Mouse (Mus musculus): ENCODE data around the gene Sept5. TPM values are rescaled to one million over a fixed set of nuclear protein-coding genes. Genes with fewer than 3 reads are reported as not detected.
A peak's percentile ranks its signal among the peaks of the same experiment; 100 is the strongest.

The Sept5 gene
- total and polyA plus RNA-seq, 2 experiments from 2014 or later, result 195 to 286 TPM

DNA sequence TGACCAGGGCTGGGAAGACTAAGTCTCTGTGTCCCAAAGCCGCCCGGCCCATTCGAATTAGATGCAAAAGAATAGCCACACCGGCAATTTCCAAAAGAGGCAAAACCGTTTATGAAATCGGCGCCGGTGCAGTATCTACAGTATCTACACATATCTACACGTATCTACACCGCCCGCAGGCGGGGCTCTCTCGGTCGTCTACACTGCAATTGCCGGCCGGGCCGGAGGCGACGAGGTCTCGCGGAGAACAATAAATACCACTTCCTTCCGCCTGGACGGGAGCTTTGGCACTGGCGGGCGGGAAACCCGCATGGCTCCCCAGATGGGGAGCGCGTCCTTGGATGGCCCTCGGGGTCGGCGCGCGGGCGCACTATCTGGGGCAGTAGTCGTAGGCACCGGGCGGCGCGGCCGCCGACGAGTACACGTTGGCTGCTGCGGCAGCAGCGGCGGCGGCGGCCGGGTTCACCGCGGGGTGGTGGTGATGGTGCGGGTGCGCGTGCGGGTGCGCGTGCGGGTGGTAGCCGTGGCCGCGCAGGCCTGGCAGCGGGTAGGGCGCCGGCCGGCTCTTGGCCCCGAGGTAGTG, 48.0 kb downstream of the Sept5 start:
- peak overlapping the region; percentile 32 for H3K4me3 ChIP-seq (ENCODE audit: low read length)
- H3K27me3 ChIP-seq (ENCODE audit: insufficient read depth, low read length), result peaks cover 74% of the 10 kb centered on the region
- ATAC-seq (0 out of 2 replicates have a peak, but pooled peaks have one; percentile 22), DNase-seq (ENCODE audit: low spot score) (peak; percentile 34)
- WGBS, result under 1% methylated on average over 59 of the region's 66 CpGs
- peak overlapping the region; percentile 44 for H3K4me2 ChIP-seq (ENCODE audit: low read depth, low read length)
- no peak for TF ChIP-seq CTCF (IDR thresholded peaks at IDR 0.05; ENCODE audit: low read depth)
- no peaks in the 10 kb centered on the region for H3K9me3 ChIP-seq (ENCODE audit: low read length)
- no peaks in the 10 kb centered on the region for H3K4me1 ChIP-seq (ENCODE audit: insufficient read depth, low read length)
- no peak overlapping the region for H3K9ac ChIP-seq (replicated peaks; ENCODE audit: low read length)
- H3K36me3 ChIP-seq (ENCODE audit: insufficient read depth, low read length), result no peaks in the 10 kb centered on the region
- H3K27ac ChIP-seq, result no peak overlapping the region

DNA sequence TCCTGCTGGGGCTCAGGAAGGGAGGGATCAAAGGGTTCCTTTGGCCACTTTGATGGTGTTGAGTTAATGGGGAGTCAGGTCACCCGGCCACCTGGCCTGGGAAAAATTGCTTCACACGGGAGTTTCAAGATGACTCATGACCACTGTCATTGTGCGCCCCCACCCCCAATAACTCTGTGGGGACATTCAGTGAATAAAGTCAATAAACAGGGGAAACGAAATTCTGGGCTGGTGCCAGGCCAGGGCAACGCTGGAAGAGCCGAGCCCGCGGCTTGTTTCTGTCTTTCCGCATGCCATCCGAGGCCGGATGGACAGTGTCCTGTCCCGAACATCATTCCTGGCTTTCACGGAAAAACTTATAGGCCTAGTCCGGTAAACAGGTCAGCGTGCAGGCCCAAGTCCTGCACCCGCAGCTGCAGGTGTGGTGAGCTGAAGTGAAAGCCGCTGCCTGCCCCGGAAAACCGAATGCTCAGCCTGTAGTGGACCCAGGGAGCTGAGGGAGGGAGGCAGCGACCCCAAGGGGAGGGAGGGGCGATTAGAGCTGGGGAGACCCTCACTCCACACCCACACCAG, 48.6 kb downstream of the Sept5 start:
- no peak for TF ChIP-seq CTCF (IDR thresholded peaks at IDR 0.05; ENCODE audit: low read depth)
- 4% methylated on average over 21 of the region's 21 CpGs for WGBS
- H3K27me3 ChIP-seq (ENCODE audit: insufficient read depth, low read length), result peaks cover 68% of the 10 kb centered on the region
- H3K4me3 ChIP-seq (ENCODE audit: low read length), result peak overlapping the region; percentile 32
- H3K4me2 ChIP-seq (ENCODE audit: low read depth, low read length), result peak overlapping the region; percentile 44
- H3K4me1 ChIP-seq (ENCODE audit: insufficient read depth, low read length), result no peaks in the 10 kb centered on the region
- no peak for ATAC-seq
- H3K27ac ChIP-seq, result no peak overlapping the region
- H3K36me3 ChIP-seq (ENCODE audit: insufficient read depth, low read length), result no peaks in the 10 kb centered on the region
- DNase-seq (ENCODE audit: low spot score), result no peak
- no peaks in the 10 kb centered on the region for H3K9me3 ChIP-seq (ENCODE audit: low read length)
- no peak overlapping the region for H3K9ac ChIP-seq (replicated peaks; ENCODE audit: low read length)

DNA sequence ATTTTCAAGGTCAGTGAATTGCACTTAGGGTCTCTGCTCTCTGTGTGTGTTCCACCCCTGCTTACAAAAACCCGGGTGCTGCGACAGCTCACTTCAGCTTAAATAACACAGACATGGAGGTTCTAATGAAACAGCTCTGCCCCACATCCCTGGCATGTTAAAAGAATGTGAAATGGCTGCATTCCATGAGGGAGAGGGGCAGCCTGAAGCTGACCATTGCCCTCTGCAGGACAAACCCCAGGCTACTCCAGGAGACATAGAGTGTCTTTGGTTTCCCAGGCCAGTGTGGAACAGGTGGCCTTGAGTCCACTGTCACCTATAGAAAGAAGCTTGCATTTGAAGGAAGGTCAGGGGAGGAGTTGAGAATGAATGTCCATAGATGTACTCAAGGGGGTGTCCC, 49.4 kb downstream of the Sept5 start:
- Histone ChIP-seq H3K4me2 (ENCODE audit: low read depth, low read length) (no peak overlapping the region), H3K9me3 (ENCODE audit: low read length) (no peaks in the 10 kb centered on the region), H3K36me3 (ENCODE audit: insufficient read depth, low read length) (no peaks in the 10 kb centered on the region), H3K9ac (replicated peaks; ENCODE audit: low read length) (no peak overlapping the region), H3K27ac (no peak overlapping the region), H3K4me1 (ENCODE audit: insufficient read depth, low read length) (no peaks in the 10 kb centered on the region), H3K4me3 (ENCODE audit: low read length) (no peak overlapping the region), H3K27me3 (ENCODE audit: insufficient read depth, low read length) (peaks cover 61% of the 10 kb centered on the region)
- ATAC-seq (no peak), DNase-seq (ENCODE audit: low spot score) (no peak)
- peak; percentile 23; the same call in 1 of the 2 replicates for TF ChIP-seq CTCF (IDR thresholded peaks at IDR 0.05; ENCODE audit: low read depth)
- WGBS, result 29% methylated on average over 2 of the region's 2 CpGs

DNA sequence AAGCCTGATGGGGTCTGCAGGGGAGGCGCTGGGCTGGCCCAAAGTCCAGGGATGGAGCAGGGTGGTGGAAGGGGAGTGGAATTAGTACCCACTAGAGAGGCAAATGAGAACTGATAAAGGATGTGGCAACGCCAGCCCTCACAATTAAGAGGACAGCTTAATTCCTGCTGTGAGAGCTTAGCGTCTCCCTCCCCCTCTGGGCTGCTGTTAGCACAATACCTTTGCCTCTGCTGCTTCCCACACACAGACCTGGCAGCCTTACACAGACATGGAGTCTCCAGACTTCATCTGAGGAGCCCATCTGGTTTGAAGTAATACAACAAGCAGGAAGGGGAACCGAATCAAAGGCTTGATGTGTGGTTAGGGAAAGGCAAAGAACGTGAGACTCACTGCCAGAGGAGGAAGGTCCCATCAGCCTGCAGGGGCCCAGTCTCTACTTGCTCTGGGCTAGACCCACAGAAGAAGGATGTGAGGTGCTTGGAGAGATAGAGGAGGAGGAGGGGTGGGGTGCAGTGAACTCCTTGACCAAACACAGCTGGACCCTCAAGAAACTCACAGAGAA, 52.1 kb downstream of the Sept5 start:
- Histone ChIP-seq H3K9me3 (ENCODE audit: low read length) (no peaks in the 10 kb centered on the region), H3K27me3 (ENCODE audit: insufficient read depth, low read length) (peaks cover 34% of the 10 kb centered on the region), H3K4me1 (ENCODE audit: insufficient read depth, low read length) (no peaks in the 10 kb centered on the region), H3K36me3 (ENCODE audit: insufficient read depth, low read length) (no peaks in the 10 kb centered on the region), H3K4me2 (ENCODE audit: low read depth, low read length) (no peak overlapping the region), H3K27ac (no peak overlapping the region), H3K9ac (replicated peaks; ENCODE audit: low read length) (no peak overlapping the region), H3K4me3 (ENCODE audit: low read length) (no peak overlapping the region)
- WGBS, result 19% methylated on average over 5 of the region's 5 CpGs
- TF ChIP-seq CTCF (IDR thresholded peaks at IDR 0.05; ENCODE audit: low read depth), result no peak
- ATAC-seq, result no peak
- DNase-seq (ENCODE audit: low spot score), result no peak

DNA sequence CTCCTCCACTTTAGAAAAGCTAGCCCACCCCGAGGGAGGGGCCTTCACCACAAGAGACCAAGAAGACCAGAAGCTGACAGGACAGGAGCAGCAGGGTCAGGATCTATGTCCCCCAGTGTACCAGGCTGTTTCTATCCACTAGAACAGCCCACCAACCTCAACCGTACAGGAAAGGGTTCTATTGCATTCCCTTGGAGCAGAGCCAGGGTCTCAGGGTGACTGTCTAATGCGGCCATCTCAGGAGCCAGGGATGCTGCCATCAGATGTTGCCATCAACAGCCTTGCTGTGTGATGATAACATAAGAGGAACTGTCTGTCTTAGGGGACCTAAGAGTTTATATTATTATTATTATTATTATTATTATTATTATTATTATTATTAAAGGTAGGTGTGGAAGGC, 52.7 kb downstream of the Sept5 start:
- Histone ChIP-seq H3K4me1 (ENCODE audit: insufficient read depth, low read length) (no peaks in the 10 kb centered on the region), H3K36me3 (ENCODE audit: insufficient read depth, low read length) (no peaks in the 10 kb centered on the region), H3K9ac (replicated peaks; ENCODE audit: low read length) (no peak overlapping the region), H3K4me2 (ENCODE audit: low read depth, low read length) (no peak overlapping the region), H3K4me3 (ENCODE audit: low read length) (no peak overlapping the region), H3K27me3 (ENCODE audit: insufficient read depth, low read length) (peaks cover 28% of the 10 kb centered on the region), H3K27ac (no peak overlapping the region), H3K9me3 (ENCODE audit: low read length) (no peaks in the 10 kb centered on the region)
- TF ChIP-seq CTCF (IDR thresholded peaks at IDR 0.05; ENCODE audit: low read depth), result no peak
- 38% methylated on average over 3 of the region's 3 CpGs for WGBS
- ATAC-seq (no peak), DNase-seq (ENCODE audit: low spot score) (no peak)

DNA sequence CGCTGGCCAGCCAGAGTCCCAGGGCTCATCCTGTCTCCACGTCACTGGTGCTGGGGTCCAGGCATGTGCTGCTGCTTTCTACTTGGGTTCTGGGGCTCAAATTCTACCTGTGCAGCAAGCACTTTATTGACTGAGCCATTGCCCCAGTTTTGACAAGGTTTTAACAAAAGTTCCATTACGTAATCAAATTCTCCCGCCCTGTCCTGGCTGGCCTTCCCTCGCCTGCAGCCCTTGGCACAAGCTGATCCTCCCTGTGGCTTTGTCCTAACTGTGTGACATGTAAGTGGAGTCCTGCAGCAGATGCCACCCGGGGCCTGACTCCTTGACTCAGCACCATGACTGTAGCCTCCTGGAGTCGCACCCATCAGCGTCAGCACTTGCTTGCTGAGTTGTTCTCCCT, 55.6 kb downstream of the Sept5 start:
- no peak for ATAC-seq
- Histone ChIP-seq H3K4me1 (ENCODE audit: insufficient read depth, low read length) (no peaks in the 10 kb centered on the region), H3K36me3 (ENCODE audit: insufficient read depth, low read length) (no peaks in the 10 kb centered on the region), H3K9me3 (ENCODE audit: low read length) (no peaks in the 10 kb centered on the region), H3K9ac (replicated peaks; ENCODE audit: low read length) (no peak overlapping the region), H3K27me3 (ENCODE audit: insufficient read depth, low read length) (peaks cover under 1% of the 10 kb centered on the region; the same call in 1 of the 2 replicates), H3K4me2 (ENCODE audit: low read depth, low read length) (no peak overlapping the region), H3K27ac (no peak overlapping the region), H3K4me3 (ENCODE audit: low read length) (no peak overlapping the region)
- DNase-seq (ENCODE audit: low spot score), result no peak
- no peak for TF ChIP-seq CTCF (IDR thresholded peaks at IDR 0.05; ENCODE audit: low read depth)
- WGBS, result 69% methylated on average over 8 of the region's 8 CpGs

Other genes with a start within 250 kb of the Sept5 start
- gene Txnrd2, start 203.6 kb downstream of the Sept5 start, total RNA-seq (2014; rRNA removed), result 17.9 and 23.1 TPM in 2 replicates
- gene Txnrd2, start 203.6 kb downstream of the Sept5 start, polyA plus RNA-seq (2015; fragmentation: Nextera tagmentation; extraction: Ambion mirVana), result 37.6 and 41.8 TPM in 2 replicates
- 82.8 and 88.9 TPM in 2 replicates for gene Comt, start 203.1 kb downstream of the Sept5 start, total RNA-seq (2014; rRNA removed)
- 94.3 and 102 TPM in 2 replicates for gene Comt, start 203.1 kb downstream of the Sept5 start, polyA plus RNA-seq (2015; fragmentation: Nextera tagmentation; extraction: Ambion mirVana)
- gene Gnb1l, start 131.2 kb downstream of the Sept5 start, total RNA-seq (2014; rRNA removed), result 9.6 and 10.5 TPM in 2 replicates
- gene Gnb1l, start 131.2 kb downstream of the Sept5 start, polyA plus RNA-seq (2015; fragmentation: Nextera tagmentation; extraction: Ambion mirVana), result 16.9 and 18.0 TPM in 2 replicates
- 11.0 and 12.4 TPM in 2 replicates for gene Rtl10, start 131.1 kb downstream of the Sept5 start, total RNA-seq (2014; rRNA removed)
- 2.5 and 2.7 TPM in 2 replicates for gene Rtl10, start 131.1 kb downstream of the Sept5 start, polyA plus RNA-seq (2015; fragmentation: Nextera tagmentation; extraction: Ambion mirVana)
- gene Tbx1, start 39.3 kb downstream of the Sept5 start, total RNA-seq (2014; rRNA removed), result 0.37 and 4.0 TPM in 2 replicates
- 0.51 and 0.92 TPM in 2 replicates for gene Tbx1, start 39.3 kb downstream of the Sept5 start, polyA plus RNA-seq (2015; fragmentation: Nextera tagmentation; extraction: Ambion mirVana)
- 29.3 and 30.8 TPM in 2 replicates for gene Gp1bb, start 7.6 kb downstream of the Sept5 start, total RNA-seq (2014; rRNA removed)
- gene Gp1bb, start 7.6 kb downstream of the Sept5 start, polyA plus RNA-seq (2015; fragmentation: Nextera tagmentation; extraction: Ambion mirVana), result 7.6 and 10.1 TPM in 2 replicates
- gene Gm49601, start 3.5 kb downstream of the Sept5 start, total RNA-seq (2014; rRNA removed), result 23.8 and 24.0 TPM in 2 replicates
- 3.1 and 4.0 TPM in 2 replicates for gene Gm49601, start 3.5 kb downstream of the Sept5 start, polyA plus RNA-seq (2015; fragmentation: Nextera tagmentation; extraction: Ambion mirVana)
- gene Cldn5, start 146.9 kb upstream of the Sept5 start, total RNA-seq (2014; rRNA removed), result 181 and 197 TPM in 2 replicates
- gene Cldn5, start 146.9 kb upstream of the Sept5 start, polyA plus RNA-seq (2015; fragmentation: Nextera tagmentation; extraction: Ambion mirVana), result 121 and 128 TPM in 2 replicates
- gene Ufd1, start 181.8 kb upstream of the Sept5 start, total RNA-seq (2014; rRNA removed), result 39.6 and 53.3 TPM in 2 replicates
- gene Ufd1, start 181.8 kb upstream of the Sept5 start, polyA plus RNA-seq (2015; fragmentation: Nextera tagmentation; extraction: Ambion mirVana), result 114 and 118 TPM in 2 replicates
- 14.8 and 15.9 TPM in 2 replicates for gene Cdc45, start 182.0 kb upstream of the Sept5 start, total RNA-seq (2014; rRNA removed)
- 7.2 and 7.9 TPM in 2 replicates for gene Cdc45, start 182.0 kb upstream of the Sept5 start, polyA plus RNA-seq (2015; fragmentation: Nextera tagmentation; extraction: Ambion mirVana)
- gene 2510002D24Rik, start 206.6 kb upstream of the Sept5 start, total RNA-seq (2014; rRNA removed), result 33.4 and 34.1 TPM in 2 replicates
- gene 2510002D24Rik, start 206.6 kb upstream of the Sept5 start, polyA plus RNA-seq (2015; fragmentation: Nextera tagmentation; extraction: Ambion mirVana), result 50.1 and 52.1 TPM in 2 replicates
- gene Gm28539, start 206.6 kb upstream of the Sept5 start, total RNA-seq (2014; rRNA removed), result not detected in 2 replicates
- not detected in 2 replicates for gene Gm28539, start 206.6 kb upstream of the Sept5 start, polyA plus RNA-seq (2015; fragmentation: Nextera tagmentation; extraction: Ambion mirVana)
- gene Mrpl40, start 246.9 kb upstream of the Sept5 start, total RNA-seq (2014; rRNA removed), result 13.8 and 21.9 TPM in 2 replicates
- gene Mrpl40, start 246.9 kb upstream of the Sept5 start, polyA plus RNA-seq (2015; fragmentation: Nextera tagmentation; extraction: Ambion mirVana), result 83.9 and 85.8 TPM in 2 replicates
- gene Hira, start 247.1 kb upstream of the Sept5 start, total RNA-seq (2014; rRNA removed), result 56.7 and 88.6 TPM in 2 replicates
- 17.9 and 18.6 TPM in 2 replicates for gene Hira, start 247.1 kb upstream of the Sept5 start, polyA plus RNA-seq (2015; fragmentation: Nextera tagmentation; extraction: Ambion mirVana)

Measured in hindbrain, postnatal 0 days (tissue).